Mouse (Mus musculus) liver, embryonic 11.5 days (tissue): ENCODE results near the gene Smim6. TPM values are rescaled to one million over a fixed set of nuclear protein-coding genes. Genes with fewer than 3 reads are reported as not detected.

ENCODE experiments used
- ATAC-seq: fragments of 200-750 bp; cut with Nextera tagmentation; replicated peaks from 2 replicates; pipeline ENCODE4 v1.8.0; 2017; ENCODE audit warnings: moderate number of reproducible peaks, mild to moderate bottlenecking, moderate TSS enrichment, moderate library complexity; ENCODE audit not compliant: low FRiP score
- DNase-seq: peaks from one replicate; pipeline ENCODE4 v3.0.0-alpha.2; 2017; ENCODE audit warnings: low spot score
- H3K27ac ChIP-seq: fragments of 300-500 bp; sonication (generic); 2 replicates; pipeline ENCODE4 v1.5.1; 2014; ENCODE audit warnings: mild to moderate bottlenecking, low read depth, low read length, control low read depth
- H3K27me3 ChIP-seq: fragments of 300-500 bp; sonication (generic); replicated peaks from 2 replicates; pipeline ENCODE4 v1.6.1; 2014; ENCODE audit warnings: low read length, mixed read lengths; ENCODE audit not compliant: control insufficient read depth, insufficient read depth
- H3K36me3 ChIP-seq: fragments of 300-500 bp; sonication (generic); 2 replicates; pipeline ENCODE4 v1.6.1; 2014; ENCODE audit warnings: mild to moderate bottlenecking, low read length, moderate library complexity, mixed read lengths; ENCODE audit not compliant: control insufficient read depth, insufficient read depth
- H3K4me1 ChIP-seq: fragments of 300-500 bp; sonication (generic); replicated peaks from 2 replicates; pipeline ENCODE4 v1.6.1; 2014; ENCODE audit warnings: low read length, mixed read lengths; ENCODE audit not compliant: control insufficient read depth, insufficient read depth
- H3K4me2 ChIP-seq: fragments of 300-500 bp; sonication (generic); 2 replicates; pipeline ENCODE4 v1.6.1; 2014; ENCODE audit warnings: mild to moderate bottlenecking, control low read depth, moderate library complexity
- H3K4me3 ChIP-seq: fragments of 300-500 bp; sonication (generic); 2 replicates; pipeline ENCODE4 v1.5.1; 2014; ENCODE audit warnings: low read depth, low read length, control low read depth
- H3K9ac ChIP-seq: fragments of 300-500 bp; sonication (generic); 2 replicates; pipeline ENCODE4 v1.6.1; 2014; ENCODE audit warnings: low read depth, low read length, control low read depth
- H3K9me3 ChIP-seq: fragments of 300-500 bp; sonication (generic); 2 replicates; pipeline ENCODE4 v1.6.1; 2016; ENCODE audit warnings: low read length, inconsistent platforms, mixed read lengths; ENCODE audit not compliant: control insufficient read depth
- WGBS: fragments of 180-500 bp; shearing (Covaris S2); extraction: QIAGEN DNeasy Blood & Tissue Kit; methylation state at CpG from one replicate; pipeline ENCODE4 v1.1.7; 2014; 5-methylcytosine and 5-hydroxymethylcytosine counted together
- polyA plus RNA-seq: library from polyadenylated mRNA; unstranded; fragments of >200 nt; fragmentation: Nextera tagmentation; extraction: Ambion mirVana; gene quantifications from 2 replicates; pipeline ENCODE4 v1.2.1, GENCODE M21; 2014

Smim6 gene
- polyA plus RNA-seq, 1 experiment from 2014 or later: 3.5 TPM

GRCm38 (mm10) chr11:115955195-115955858 is 43.5 kb downstream of the Smim6 start:
- Histone ChIP-seq H3K27me3 (no peaks in the 10 kb centered on the region), H3K4me2 (no peak overlapping the region), H3K9ac (0 out of 2 replicates have a peak overlapping the region, but pooled peaks have one; percentile 20), H3K4me3 (no peak overlapping the region), H3K36me3 (peaks cover 30% of the 10 kb centered on the region), H3K27ac (peak overlapping the region; percentile 7; the same call in 1 of the 2 replicates), H3K9me3 (no peaks in the 10 kb centered on the region), H3K4me1 (peaks cover 8% of the 10 kb centered on the region)
- DNase-seq: no peak
- ATAC-seq: no peak
- 72% methylated on average over 10 of the region's 10 CpGs for WGBS

GRCm38 (mm10) chr11:115956453-115956852 is 44.6 kb downstream of the Smim6 start:
- Histone ChIP-seq H3K9me3 (no peaks in the 10 kb centered on the region), H3K4me1 (peaks cover 8% of the 10 kb centered on the region), H3K27me3 (no peaks in the 10 kb centered on the region), H3K4me3 (no peak overlapping the region), H3K4me2 (no peak overlapping the region), H3K27ac (no peak overlapping the region), H3K36me3 (peaks cover 32% of the 10 kb centered on the region), H3K9ac (no peak overlapping the region)
- 77% methylated on average over 4 of the region's 4 CpGs for WGBS
- ATAC-seq: no peak
- DNase-seq: no peak

DNA sequence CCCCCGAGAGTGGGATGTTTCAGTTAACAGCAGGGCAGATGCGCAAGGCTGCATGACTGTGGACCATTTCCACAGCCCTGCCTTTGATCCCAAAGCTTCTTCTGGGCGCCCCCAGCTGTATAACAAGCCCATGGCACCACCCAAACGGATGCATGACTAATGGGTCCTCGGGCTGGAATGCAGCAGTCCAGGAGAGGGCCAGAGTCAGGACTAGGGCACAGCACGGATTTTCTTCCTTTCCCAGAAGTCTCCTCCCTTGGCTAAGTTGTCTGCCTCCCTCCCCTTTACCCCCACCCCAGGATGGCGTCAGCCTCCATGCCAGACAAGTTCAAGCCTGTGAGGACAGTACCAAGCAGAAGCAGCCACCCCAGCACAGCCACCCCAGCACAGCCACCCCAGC is 46.2 kb downstream of the Smim6 start:
- peaks cover 32% of the 10 kb centered on the region for H3K36me3 ChIP-seq
- no peak for ATAC-seq

DNA sequence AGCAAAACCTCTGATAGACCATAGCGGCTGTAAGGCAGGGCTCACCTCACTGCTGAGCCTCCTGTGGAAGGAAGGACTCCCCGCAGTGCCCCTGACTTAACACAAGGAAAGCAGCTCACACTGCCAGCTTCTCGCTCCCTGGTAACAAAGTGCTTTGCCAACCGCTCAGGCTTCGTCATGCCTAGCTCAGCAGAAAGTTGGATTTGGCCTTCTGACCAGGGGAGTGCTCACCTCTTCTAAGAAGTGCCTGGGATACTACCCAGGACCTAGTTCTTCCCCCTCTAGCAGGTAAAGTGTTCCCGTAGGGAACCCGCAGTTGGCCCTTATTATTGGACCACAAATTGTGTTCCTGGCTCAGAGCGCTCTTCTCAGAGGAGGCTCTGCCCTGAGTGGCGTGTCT is 47.2 kb downstream of the Smim6 start:
- H3K4me2 ChIP-seq: no peak overlapping the region
- WGBS: 92% methylated on average over 9 of the region's 9 CpGs
- no peak for DNase-seq
- no peak for ATAC-seq
- H3K4me3 ChIP-seq: no peak overlapping the region
- peaks cover 8% of the 10 kb centered on the region for H3K4me1 ChIP-seq
- H3K36me3 ChIP-seq: peaks cover 34% of the 10 kb centered on the region
- no peaks in the 10 kb centered on the region for H3K9me3 ChIP-seq
- H3K27ac ChIP-seq: no peak overlapping the region
- H3K27me3 ChIP-seq: no peaks in the 10 kb centered on the region
- H3K9ac ChIP-seq: no peak overlapping the region

More for the DNA sequence above, 46.2 kb downstream of the Smim6 start:
- Histone ChIP-seq H3K4me3 (no peak overlapping the region), H3K27me3 (no peaks in the 10 kb centered on the region), H3K4me1 (peaks cover 8% of the 10 kb centered on the region), H3K4me2 (no peak overlapping the region), H3K9ac (no peak overlapping the region), H3K9me3 (no peaks in the 10 kb centered on the region), H3K27ac (no peak overlapping the region)
- DNase-seq: no peak
- 80% methylated on average over 7 of the region's 7 CpGs for WGBS

DNA sequence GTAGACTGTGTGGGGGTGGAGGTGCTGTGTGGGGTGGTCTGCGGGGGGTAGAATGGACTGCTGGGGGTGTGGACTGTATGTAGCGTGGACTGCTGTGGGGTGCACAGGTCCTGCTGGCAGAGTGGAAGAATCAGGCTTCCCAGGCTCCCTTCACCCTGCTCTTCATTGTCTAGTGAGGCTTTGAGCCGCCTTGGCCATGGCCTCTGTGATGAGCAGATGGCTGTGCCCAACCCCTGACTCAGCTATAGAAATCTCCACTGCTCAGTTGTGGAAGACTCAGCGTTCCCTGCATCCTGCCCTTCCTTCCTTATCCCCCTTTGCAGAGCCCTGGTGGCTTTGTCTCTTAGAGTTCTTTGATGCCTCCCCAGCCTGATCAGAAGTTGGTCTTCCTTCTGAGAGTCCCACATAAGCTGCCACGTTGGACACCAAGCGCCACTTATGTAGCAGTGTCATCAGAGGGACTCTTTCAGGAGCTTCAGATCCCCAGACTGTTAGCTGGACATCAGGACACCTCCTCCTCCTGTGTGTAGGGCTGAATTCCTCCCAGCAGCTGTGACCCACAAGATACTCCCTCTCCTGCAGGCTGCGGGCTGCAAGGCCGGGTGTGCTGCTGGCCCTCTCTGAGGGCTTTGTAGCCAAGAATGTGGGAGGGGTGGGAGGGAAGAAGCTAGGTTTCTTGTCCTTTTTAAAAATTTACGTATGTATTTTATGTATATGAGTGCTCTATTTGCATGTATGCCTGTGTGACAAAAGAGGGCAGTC is 51.0 kb downstream of the Smim6 start:
- DNase-seq (no peak), ATAC-seq (no peak)
- Histone ChIP-seq H3K4me1 (peaks cover 14% of the 10 kb centered on the region), H3K4me3 (no peak overlapping the region), H3K36me3 (peaks cover 46% of the 10 kb centered on the region), H3K9me3 (no peaks in the 10 kb centered on the region), H3K27me3 (no peaks in the 10 kb centered on the region), H3K4me2 (no peak overlapping the region), H3K9ac (no peak overlapping the region), H3K27ac (no peak overlapping the region; the same call in 1 of the 2 replicates)
- WGBS: 91% methylated on average over 9 of the region's 9 CpGs

Other genes starting within 250 kb of the Smim6 start
- 47.2 and 52.8 TPM in 2 replicates for gene Grb2, start 203.4 kb upstream of the Smim6 start, polyA plus RNA-seq
- 14.1 and 14.4 TPM in 2 replicates for gene Tmem94, start 146.6 kb upstream of the Smim6 start, polyA plus RNA-seq
- gene Caskin2, start 98.4 kb upstream of the Smim6 start, polyA plus RNA-seq: 13.5 and 14.0 TPM in 2 replicates
- 36.1 and 36.4 TPM in 2 replicates for gene Tsen54, start 97.3 kb upstream of the Smim6 start, polyA plus RNA-seq
- gene Llgl2, start 88.0 kb upstream of the Smim6 start, polyA plus RNA-seq: 15.6 and 18.7 TPM in 2 replicates
- gene Myo15b, start 53.6 kb upstream of the Smim6 start, polyA plus RNA-seq: 0.56 and 0.89 TPM in 2 replicates
- 39.5 and 45.9 TPM in 2 replicates for gene Smim5, start 12.1 kb upstream of the Smim6 start, polyA plus RNA-seq
- gene Sap30bp, start 21.3 kb downstream of the Smim6 start, polyA plus RNA-seq: 36.5 and 39.9 TPM in 2 replicates
- gene Recql5, start 21.5 kb downstream of the Smim6 start, polyA plus RNA-seq: 19.8 and 22.9 TPM in 2 replicates
- 0.60 and 0.77 TPM in 2 replicates for gene Itgb4, start 62.7 kb downstream of the Smim6 start, polyA plus RNA-seq
- 299 and 304 TPM in 2 replicates for gene Galk1, start 100.7 kb downstream of the Smim6 start, polyA plus RNA-seq
- gene H3f3b, start 115.9 kb downstream of the Smim6 start, polyA plus RNA-seq: 1,141 and 1,182 TPM in 2 replicates
- 28.9 and 34.1 TPM in 2 replicates for gene Unk, start 118.3 kb downstream of the Smim6 start, polyA plus RNA-seq
- 44.8 and 45.3 TPM in 2 replicates for gene Unc13d, start 165.9 kb downstream of the Smim6 start, polyA plus RNA-seq
- gene Wbp2, start 175.0 kb downstream of the Smim6 start, polyA plus RNA-seq: 98.8 and 105 TPM in 2 replicates
- 6.3 and 6.6 TPM in 2 replicates for gene Trim47, start 215.2 kb downstream of the Smim6 start, polyA plus RNA-seq
- 3.1 and 3.5 TPM in 2 replicates for gene Trim65, start 219.1 kb downstream of the Smim6 start, polyA plus RNA-seq
- gene Mrpl38, start 226.9 kb downstream of the Smim6 start, polyA plus RNA-seq: 121 and 126 TPM in 2 replicates